Mouse (Mus musculus) heart, embryonic 13.5 days (tissue): ENCODE results near the gene Uroc1. TPM values are rescaled to one million over a fixed set of nuclear protein-coding genes. Genes with fewer than 3 reads are reported as not detected.

Experiments
- ATAC-seq: fragments of 200-750 bp; cut with Nextera tagmentation; 2 replicates; pipeline ENCODE4 v1.8.0; 2017; ENCODE audit warnings: moderate TSS enrichment; ENCODE audit not compliant: insufficient number of reproducible peaks, low FRiP score, low TSS enrichment; ENCODE audit errors: extremely low read depth
- H3K27ac ChIP-seq: fragments of 300-500 bp; sonication (generic); replicated peaks from 2 replicates; pipeline ENCODE4 v1.5.1; 2015; ENCODE audit warnings: moderate library complexity, mild to moderate bottlenecking, inconsistent platforms
- H3K27me3 ChIP-seq: fragments of 300-500 bp; sonication (generic); replicated peaks from 2 replicates; pipeline ENCODE4 v1.6.1; 2015; ENCODE audit warnings: mild to moderate bottlenecking, inconsistent platforms
- H3K36me3 ChIP-seq: fragments of 300-500 bp; sonication (generic); 2 replicates; pipeline ENCODE4 v1.6.1; 2015; ENCODE audit warnings: mild to moderate bottlenecking, inconsistent platforms
- H3K4me1 ChIP-seq: fragments of 300-500 bp; sonication (generic); 2 replicates; pipeline ENCODE4 v1.6.1; 2015; ENCODE audit warnings: inconsistent platforms
- H3K4me2 ChIP-seq: fragments of 300-500 bp; sonication (generic); 2 replicates; pipeline ENCODE4 v1.6.1; 2015; ENCODE audit warnings: inconsistent platforms, mild to moderate bottlenecking, moderate library complexity
- H3K4me3 ChIP-seq: fragments of 300-500 bp; sonication (generic); 2 replicates; pipeline ENCODE4 v1.5.1; 2015; ENCODE audit warnings: moderate library complexity, mild to moderate bottlenecking, inconsistent platforms
- H3K9ac ChIP-seq: fragments of 300-500 bp; sonication (generic); 2 replicates; pipeline ENCODE4 v1.6.1; 2015; ENCODE audit warnings: inconsistent platforms, mild to moderate bottlenecking, moderate library complexity
- H3K9me3 ChIP-seq: fragments of 300-500 bp; sonication (generic); 2 replicates; pipeline ENCODE4 v1.6.1; 2016; ENCODE audit warnings: inconsistent platforms
- WGBS: fragments of 180-500 bp; shearing (Covaris S2); methylation state at CpG from one replicate; pipeline ENCODE4 v1.1.7; 2015; ENCODE audit warnings: mixed read lengths; 5-methylcytosine and 5-hydroxymethylcytosine counted together
- polyA plus RNA-seq: library from polyadenylated mRNA; unstranded; fragments of >200 nt; fragmentation: Nextera tagmentation; extraction: Ambion mirVana; gene quantifications from 2 replicates; pipeline ENCODE4 v1.2.1, GENCODE M21; 2015

Uroc1 gene
- polyA plus RNA-seq, 1 experiment from 2014 or later, result 0.08 TPM

DNA sequence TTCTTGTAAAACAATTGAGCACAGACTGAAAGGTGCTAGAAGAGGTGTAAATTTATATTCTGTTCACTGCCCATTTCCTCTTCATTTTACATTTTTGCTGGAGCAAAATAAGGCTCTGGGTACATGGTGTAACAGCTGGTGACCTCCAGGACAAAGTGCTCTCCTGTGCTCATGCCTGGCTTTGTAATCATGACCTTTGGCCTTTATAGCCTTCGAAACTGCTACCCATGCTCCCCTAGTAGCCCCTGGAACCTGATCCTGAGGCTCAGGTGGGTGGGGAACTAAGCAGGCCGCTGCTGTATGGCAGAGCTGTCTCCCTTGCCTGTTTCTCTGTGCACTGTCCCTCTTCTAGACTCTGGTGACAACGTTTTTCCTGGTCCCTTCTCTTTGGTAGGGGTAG lies 60.9 kb downstream of the Uroc1 start:
- H3K4me3 ChIP-seq, result no peak overlapping the region
- peaks cover 63% of the 10 kb centered on the region for H3K36me3 ChIP-seq
- no peak overlapping the region for H3K27ac ChIP-seq
- H3K4me1 ChIP-seq, result no peaks in the 10 kb centered on the region
- no peak for ATAC-seq
- WGBS, result 70% methylated on average over 3 of the region's 3 CpGs
- H3K9me3 ChIP-seq, result no peaks in the 10 kb centered on the region
- H3K4me2 ChIP-seq, result no peak overlapping the region
- no peak overlapping the region for H3K9ac ChIP-seq
- no peaks in the 10 kb centered on the region for H3K27me3 ChIP-seq

DNA sequence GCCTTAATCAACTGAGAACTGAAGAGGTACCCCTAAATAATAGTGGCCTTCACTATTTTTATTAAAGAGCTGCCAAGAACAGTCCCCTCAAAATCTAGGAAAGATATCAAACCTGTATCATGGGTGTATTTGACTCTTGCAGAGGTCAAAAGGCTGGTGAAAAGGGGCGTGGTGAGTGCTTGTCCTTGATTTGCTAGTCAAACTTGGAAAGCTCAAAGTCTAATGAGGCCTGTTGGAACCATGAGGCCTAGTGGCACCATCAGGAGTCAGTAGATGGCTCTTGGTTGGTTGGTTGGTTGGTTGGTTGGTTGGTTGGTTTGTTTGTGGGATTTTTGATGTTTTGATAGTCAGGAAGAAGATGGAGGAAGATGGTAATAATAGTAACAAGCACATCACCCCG lies 62.7 kb downstream of the Uroc1 start:
- peaks cover 62% of the 10 kb centered on the region for H3K36me3 ChIP-seq
- no peaks in the 10 kb centered on the region for H3K4me1 ChIP-seq
- ATAC-seq, result no peak
- H3K4me3 ChIP-seq, result no peak overlapping the region
- 87% methylated on average over 2 of the region's 2 CpGs for WGBS
- no peak overlapping the region for H3K27ac ChIP-seq
- no peak overlapping the region for H3K4me2 ChIP-seq
- no peaks in the 10 kb centered on the region for H3K9me3 ChIP-seq
- no peaks in the 10 kb centered on the region for H3K27me3 ChIP-seq
- no peak overlapping the region for H3K9ac ChIP-seq

DNA sequence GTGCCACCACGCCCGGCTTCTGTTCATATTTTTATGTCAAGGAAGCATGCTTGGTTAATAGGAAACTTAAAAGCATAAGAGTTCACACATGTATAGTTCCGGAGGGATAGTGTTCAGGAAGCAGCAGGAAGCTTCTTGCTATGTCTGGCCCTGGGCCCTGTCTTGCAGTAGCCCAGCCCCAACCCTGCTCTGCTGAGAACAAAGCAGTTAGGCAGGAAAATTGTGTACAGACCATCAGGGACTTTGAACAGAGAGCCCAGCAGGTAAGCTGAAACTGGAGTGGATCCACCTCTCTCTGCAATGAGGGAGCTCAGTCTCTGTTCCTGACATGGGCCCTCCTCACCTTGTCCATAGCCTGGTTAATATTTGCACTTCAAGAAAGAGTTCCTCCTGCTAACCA lies 64.2 kb downstream of the Uroc1 start:
- Histone ChIP-seq H3K9me3 (no peaks in the 10 kb centered on the region), H3K4me3 (no peak overlapping the region), H3K36me3 (peaks cover 62% of the 10 kb centered on the region), H3K9ac (no peak overlapping the region), H3K4me2 (no peak overlapping the region), H3K4me1 (no peaks in the 10 kb centered on the region), H3K27me3 (no peaks in the 10 kb centered on the region), H3K27ac (no peak overlapping the region)
- 79% methylated on average over 3 of the region's 3 CpGs for WGBS
- no peak for ATAC-seq

DNA sequence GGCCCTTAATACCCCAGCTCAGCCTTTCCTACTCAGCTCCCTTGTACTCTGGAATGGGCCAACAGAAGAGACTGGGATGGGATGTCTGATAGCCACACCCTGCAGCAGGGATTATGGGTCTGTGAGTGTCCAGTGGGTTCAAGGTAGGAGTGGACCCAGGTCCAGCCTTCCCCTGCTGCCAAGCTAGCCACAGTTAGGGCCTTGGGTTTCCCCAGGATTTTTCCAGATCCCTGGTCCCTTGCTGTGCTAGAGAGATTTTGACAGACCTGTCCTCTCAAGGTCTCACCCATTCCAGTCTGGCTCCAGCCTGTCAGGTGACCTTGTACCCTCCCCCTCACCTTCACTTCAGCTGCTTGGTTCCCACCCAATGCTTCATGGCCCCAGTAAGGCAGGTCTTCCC lies 75.5 kb downstream of the Uroc1 start:
- Histone ChIP-seq H3K27ac (no peak overlapping the region), H3K27me3 (no peaks in the 10 kb centered on the region), H3K9ac (no peak overlapping the region), H3K4me1 (no peaks in the 10 kb centered on the region), H3K4me3 (no peak overlapping the region), H3K9me3 (no peaks in the 10 kb centered on the region), H3K4me2 (no peak overlapping the region), H3K36me3 (peaks cover 15% of the 10 kb centered on the region)
- no peak for ATAC-seq

DNA sequence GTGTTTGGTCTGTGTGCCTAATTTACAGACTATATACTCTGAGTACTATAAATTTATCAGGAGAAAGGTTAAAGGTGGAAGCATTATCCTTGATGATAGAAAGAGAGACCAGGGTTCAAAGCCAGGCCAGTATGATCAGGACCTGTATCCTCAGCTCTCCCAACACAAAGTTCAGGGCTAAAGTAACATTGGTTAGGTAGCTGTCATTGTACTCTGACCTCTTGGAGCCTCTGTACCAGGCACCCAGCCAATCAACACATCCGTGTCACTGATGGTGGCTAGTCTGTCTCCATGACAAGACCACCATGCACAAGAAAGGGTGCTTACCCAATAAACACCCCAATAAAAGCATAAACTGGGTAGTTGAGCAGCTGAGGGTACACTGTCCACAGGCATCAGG lies 77.9 kb downstream of the Uroc1 start:
- no peak for ATAC-seq
- H3K4me1 ChIP-seq, result no peaks in the 10 kb centered on the region
- 61% methylated on average over 1 of the region's 1 CpGs for WGBS
- H3K4me2 ChIP-seq, result no peak overlapping the region
- H3K9me3 ChIP-seq, result no peaks in the 10 kb centered on the region
- H3K36me3 ChIP-seq, result no peaks in the 10 kb centered on the region
- H3K27ac ChIP-seq, result no peak overlapping the region
- H3K27me3 ChIP-seq, result peaks cover 4% of the 10 kb centered on the region; the same call in 1 of the 2 replicates
- no peak overlapping the region for H3K4me3 ChIP-seq
- H3K9ac ChIP-seq, result no peak overlapping the region

DNA sequence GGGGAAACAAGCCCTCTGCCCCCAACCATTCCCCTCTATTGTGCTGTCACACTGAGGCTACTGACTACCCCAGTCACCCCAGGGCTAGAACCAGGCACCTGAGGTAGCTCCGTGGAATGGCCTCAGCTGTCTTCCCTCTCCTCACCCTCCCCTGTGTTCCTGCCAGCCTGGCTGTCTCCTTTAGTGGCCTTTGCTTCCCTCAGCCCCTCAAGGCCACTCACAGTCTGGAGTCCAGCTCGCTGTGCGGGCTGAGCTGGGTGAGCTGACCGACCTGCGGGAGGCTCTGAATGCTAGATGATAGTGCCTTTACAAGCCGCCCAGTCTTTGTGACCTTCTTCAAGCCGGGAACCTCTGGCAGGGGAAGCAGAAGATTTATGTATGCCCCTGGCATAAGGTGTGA lies 78.8 kb downstream of the Uroc1 start:
- Histone ChIP-seq H3K4me2 (no peak overlapping the region), H3K27me3 (peaks cover 4% of the 10 kb centered on the region; the same call in 1 of the 2 replicates), H3K4me3 (no peak overlapping the region), H3K36me3 (no peaks in the 10 kb centered on the region), H3K9me3 (no peaks in the 10 kb centered on the region), H3K27ac (no peak overlapping the region), H3K9ac (no peak overlapping the region), H3K4me1 (no peaks in the 10 kb centered on the region)
- WGBS, result 71% methylated on average over 7 of the region's 7 CpGs
- ATAC-seq, result no peak

Other genes with a start within 250 kb of the Uroc1 start
- not detected in 2 replicates for gene Vmn1r50, start 231.9 kb upstream of the Uroc1 start, polyA plus RNA-seq
- not detected in 2 replicates for gene Vmn1r51, start 210.7 kb upstream of the Uroc1 start, polyA plus RNA-seq
- not detected in 2 replicates for gene Vmn1r52, start 158.5 kb upstream of the Uroc1 start, polyA plus RNA-seq
- not detected in 2 replicates for gene V1ra8, start 130.5 kb upstream of the Uroc1 start, polyA plus RNA-seq
- gene Vmn1r53, start 108.8 kb upstream of the Uroc1 start, polyA plus RNA-seq, result 0.18 TPM in 1 of 2 replicates, not detected in the other
- gene Vmn1r54, start 87.0 kb upstream of the Uroc1 start, polyA plus RNA-seq, result not detected in 2 replicates
- gene BC048671, start 32.1 kb upstream of the Uroc1 start, polyA plus RNA-seq, result not detected in 2 replicates
- gene Chst13, start 8.1 kb upstream of the Uroc1 start, polyA plus RNA-seq, result 0.75 TPM in 1 of 2 replicates, not detected in the other
- gene Zxdc, start 36.2 kb downstream of the Uroc1 start, polyA plus RNA-seq, result 5.4 and 5.5 TPM in 2 replicates
- gene Cfap100, start 95.5 kb downstream of the Uroc1 start, polyA plus RNA-seq, result 0.05 and 0.28 TPM in 2 replicates
- 5.8 and 7.9 TPM in 2 replicates for gene Klf15, start 129.3 kb downstream of the Uroc1 start, polyA plus RNA-seq
- 1.1 and 1.5 TPM in 2 replicates for gene Aldh1l1, start 153.1 kb downstream of the Uroc1 start, polyA plus RNA-seq